Mouse (Mus musculus) lung, embryonic 14.5 days (tissue): ENCODE data around the gene Tex13b. TPM values are rescaled to one million over a fixed set of nuclear protein-coding genes. Genes with fewer than 3 reads are reported as not detected.

ENCODE experiments used
- ATAC-seq: fragments of 200-750 bp; cut with Nextera tagmentation; 2 replicates; pipeline ENCODE4 v1.8.0; 2017; ENCODE audit warnings: mild to moderate bottlenecking, moderate TSS enrichment, moderate library complexity; ENCODE audit not compliant: insufficient read depth
- DNase-seq: peaks from one replicate; pipeline ENCODE4 v3.0.0-alpha.2; 2015
- H3K27ac ChIP-seq: fragments of 300-500 bp; sonication (generic); 2 replicates; pipeline ENCODE4 v1.5.1; 2014; ENCODE audit warnings: low read depth, mild to moderate bottlenecking, moderate library complexity
- H3K27me3 ChIP-seq: fragments of 300-500 bp; sonication (generic); 2 replicates; pipeline ENCODE4 v1.6.1; 2014; ENCODE audit warnings: low read length, control low read depth; ENCODE audit not compliant: insufficient read depth
- H3K36me3 ChIP-seq: fragments of 300-500 bp; sonication (generic); 2 replicates; pipeline ENCODE4 v1.6.1; 2014; ENCODE audit warnings: control low read depth; ENCODE audit not compliant: insufficient read depth
- H3K4me1 ChIP-seq: fragments of 300-500 bp; sonication (generic); 2 replicates; pipeline ENCODE4 v1.6.1; 2014; ENCODE audit warnings: antibody characterized with exemption, control low read depth; ENCODE audit not compliant: insufficient read depth
- H3K4me2 ChIP-seq: fragments of 300-500 bp; sonication (generic); 2 replicates; pipeline ENCODE4 v1.6.1; 2014; ENCODE audit warnings: mild to moderate bottlenecking
- H3K4me3 ChIP-seq: fragments of 300-500 bp; sonication (generic); 2 replicates; pipeline ENCODE4 v1.5.1; 2014; ENCODE audit warnings: low read depth, low read length
- H3K9ac ChIP-seq: fragments of 300-500 bp; sonication (generic); 2 replicates; pipeline ENCODE4 v1.6.1; 2014
- H3K9me3 ChIP-seq: fragments of 300-500 bp; sonication (generic); 2 replicates; pipeline ENCODE4 v1.6.1; 2016; ENCODE audit warnings: low read depth, low read length, control low read depth
- CTCF ChIP-seq: IDR thresholded peaks from 2 replicates; pipeline ENCODE4 v1.5.1; 2016; ENCODE audit warnings: antibody characterized with exemption, low read depth
- WGBS: fragments of 180-500 bp; shearing (Covaris S2); extraction: QIAGEN DNeasy Blood & Tissue Kit; methylation state at CpG from one replicate; pipeline ENCODE4 v1.1.7; 2014; 5-methylcytosine and 5-hydroxymethylcytosine counted together
- polyA plus RNA-seq: library from polyadenylated mRNA; unstranded; fragments of >200 nt; fragmentation: Nextera tagmentation; extraction: Ambion mirVana; gene quantifications from 2 replicates; pipeline ENCODE4 v1.2.1, GENCODE M21; 2014

Gene Tex13b
- polyA plus RNA-seq, 1 experiment from 2014 or later, result not detected

GRCm38 (mm10) chrX:140838077-140838476, 24.8 kb upstream of the Tex13b start:
- Histone ChIP-seq H3K36me3 (no peaks in the 10 kb centered on the region), H3K4me1 (no peaks in the 10 kb centered on the region), H3K4me3 (no peak overlapping the region), H3K9me3 (no peaks in the 10 kb centered on the region), H3K9ac (no peak overlapping the region), H3K27ac (no peak overlapping the region), H3K27me3 (no peaks in the 10 kb centered on the region), H3K4me2 (no peak overlapping the region)
- TF ChIP-seq CTCF, result no peak
- ATAC-seq, result no peak
- no peak for DNase-seq
- 64% methylated on average over 3 of the region's 3 CpGs for WGBS

GRCm38 (mm10) chrX:140831706-140832105, 18.5 kb upstream of the Tex13b start:
- Histone ChIP-seq H3K4me1 (no peaks in the 10 kb centered on the region), H3K27ac (no peak overlapping the region), H3K36me3 (no peaks in the 10 kb centered on the region), H3K4me2 (no peak overlapping the region), H3K9ac (no peak overlapping the region), H3K4me3 (no peak overlapping the region), H3K27me3 (no peaks in the 10 kb centered on the region), H3K9me3 (no peaks in the 10 kb centered on the region)
- peak; percentile 25 for DNase-seq
- no peak for TF ChIP-seq CTCF
- 64% methylated on average over 4 of the region's 4 CpGs for WGBS
- no peak for ATAC-seq

DNA sequence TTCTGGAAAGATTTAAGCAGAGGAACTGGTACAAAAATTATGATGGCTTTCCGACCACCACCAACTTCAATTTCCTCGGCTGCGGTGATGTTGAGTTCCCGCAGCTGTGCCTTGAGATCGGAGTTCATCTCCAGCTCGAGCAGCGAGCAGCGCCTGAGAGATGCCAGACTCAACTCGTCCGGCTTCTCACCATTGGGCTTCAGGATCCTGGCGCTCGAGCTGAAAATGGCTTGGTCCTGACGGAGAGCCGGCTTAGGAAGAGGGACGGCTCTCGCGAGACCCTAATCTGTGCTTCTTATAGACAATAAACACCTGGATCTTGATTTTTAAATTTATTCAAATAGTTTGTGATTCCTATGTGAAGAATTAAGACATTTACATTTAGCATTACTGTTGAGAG, 9.1 kb upstream of the Tex13b start:
- Histone ChIP-seq H3K4me3 (no peak overlapping the region), H3K27me3 (no peaks in the 10 kb centered on the region), H3K27ac (no peak overlapping the region), H3K4me1 (no peaks in the 10 kb centered on the region), H3K9ac (no peak overlapping the region), H3K36me3 (no peaks in the 10 kb centered on the region), H3K9me3 (no peaks in the 10 kb centered on the region), H3K4me2 (peak overlapping the region; percentile 12; the same call in 1 of the 2 replicates)
- TF ChIP-seq CTCF, result no peak
- ATAC-seq (peak; percentile 62; the same call in 1 of the 2 replicates), DNase-seq (peak; percentile 56)
- WGBS, result 57% methylated on average over 17 of the region's 17 CpGs

- ATAC-seq (peak; percentile 38; the same call in 1 of the 2 replicates), DNase-seq (no peak)
- Histone ChIP-seq H3K9me3 (no peaks in the 10 kb centered on the region), H3K27me3 (no peaks in the 10 kb centered on the region), H3K4me1 (no peaks in the 10 kb centered on the region), H3K9ac (no peak overlapping the region), H3K27ac (no peak overlapping the region), H3K4me2 (no peak overlapping the region), H3K36me3 (no peaks in the 10 kb centered on the region), H3K4me3 (no peak overlapping the region)
- no peak for TF ChIP-seq CTCF
- 90% methylated on average over 2 of the region's 2 CpGs for WGBS
Measured at GRCm38 (mm10) chrX:140805340-140805739, 7.9 kb downstream of the Tex13b start.

- Histone ChIP-seq H3K27ac (no peak overlapping the region), H3K4me2 (no peak overlapping the region), H3K4me1 (no peaks in the 10 kb centered on the region), H3K9ac (no peak overlapping the region), H3K36me3 (no peaks in the 10 kb centered on the region), H3K27me3 (0 out of 2 replicates have a peak, but pooled peaks cover 3% of the 10 kb centered on the region), H3K4me3 (no peak overlapping the region), H3K9me3 (no peaks in the 10 kb centered on the region)
- 53% methylated on average over 1 of the region's 1 CpGs for WGBS
- TF ChIP-seq CTCF, result no peak
- no peak for ATAC-seq
- DNase-seq, result no peak
Measured at GRCm38 (mm10) chrX:140769794-140770193, 43.4 kb downstream of the Tex13b start.

Other genes starting within 250 kb of the Tex13b start
- gene Tsc22d3, start 212.8 kb downstream of the Tex13b start, polyA plus RNA-seq, result 82.8 and 92.0 TPM in 2 replicates
- 8.7 and 9.3 TPM in 2 replicates for gene Mid2, start 148.8 kb downstream of the Tex13b start, polyA plus RNA-seq
- gene Vsig1, start 94.2 kb upstream of the Tex13b start, polyA plus RNA-seq, result 0.08 TPM in 1 of 2 replicates, not detected in the other
- gene Psmd10, start 143.3 kb upstream of the Tex13b start, polyA plus RNA-seq, result 44.7 and 45.0 TPM in 2 replicates
- 18.2 and 20.5 TPM in 2 replicates for gene Atg4a, start 143.5 kb upstream of the Tex13b start, polyA plus RNA-seq